Mouse (Mus musculus): ENCODE results near the gene Sac3d1.

- TF ChIP-seq ZC3H11A (IDR thresholded peaks at IDR 0.05; ENCODE audit: low read depth, low read length) (no peak), POLR2AphosphoS5 (IDR thresholded peaks at IDR 0.05; ENCODE audit: borderline replicate concordance, low read depth, low read length) (no peak), MEF2A (IDR thresholded peaks at IDR 0.05; ENCODE audit: extremely low read depth, insufficient replicate concordance, low read depth, low read length, poor library complexity, severe bottlenecking) (no peak), ZNF384 (IDR thresholded peaks at IDR 0.05; ENCODE audit: low read depth, low read length) (no peak), GATA1 (IDR thresholded peaks at IDR 0.05; ENCODE audit: low read depth, low read length) (no peak), BHLHE40 (IDR thresholded peaks at IDR 0.05; ENCODE audit: borderline replicate concordance, low read depth, low read length) (no peak), CTCF (IDR thresholded peaks at IDR 0.05 in 2 of 3, conservative IDR thresholded peaks at IDR 0.05 in 1 of 3; ENCODE audit: control insufficient read depth in 1 of 3, insufficient read depth in 1 of 3, low read depth in 2 of 3, low read length in 3 of 3, poor library complexity in 1 of 3, severe bottlenecking in 1 of 3) (peak in 2 of 3 experiments; percentile 2 to 21; a peak in 1 of 6 replicates), EP300 (IDR thresholded peaks at IDR 0.05; ENCODE audit: low read depth in 1 of 2, low read length in 2 of 2) (no peak), POLR2A (IDR thresholded peaks at IDR 0.05; ENCODE audit: control insufficient read depth in 1 of 2, insufficient read depth in 1 of 2, low read depth in 1 of 2, low read length in 2 of 2, poor library complexity in 1 of 2) (no peak)
These were observed 37.9 kb upstream of the Sac3d1 start for GRCm38 (mm10) chr19:6156372-6156771.

Data from MEL (cell line).